ENCODE assay signal across 14 mouse cellular contexts in genomic region chr2:137662216-137662615, GRCm38 (mm10).
"Had no signal": no experiment of that assay in that cellular context is flagged by ENCODE, and none has a peak within 500 bp of the region (broad histone marks: within the 10 kb centered on the region; RNA-seq: fewer than 3 reads in every experiment).

No protein-coding gene starts in this region.

- H3K27me3 ChIP-seq: kidney, embryonic 15.5 days; limb, embryonic 15.5 days; liver, embryonic 12.5 days; megakaryocyte, embryonic 14.5 days; midbrain, embryonic 15.5 days; neural tube, embryonic 13.5 days had no signal

- ATAC-seq: liver, embryonic 12.5 days; midbrain, embryonic 15.5 days had no signal

- DNase-seq: kidney, postnatal 14 days; layer of hippocampus, adult 9-11 months; layer of hippocampus, postnatal 36 days; lung, embryonic 14.5 days; lung, postnatal 14 days; retina, postnatal 1 day; right cerebral cortex, postnatal 14 days; thymus, postnatal 4 days had no signal
